Mouse (Mus musculus): ENCODE data around the gene Lclat1. TPM values are rescaled to one million over a fixed set of nuclear protein-coding genes. Genes with fewer than 3 reads are reported as not detected.
"Not testable (repeated sequence)": the region's sequence is repeated elsewhere in the genome, so short reads cannot be mapped to it uniquely, and the experiment has no call there.

Gene Lclat1
- total RNA-seq, 2 experiments from 2014 or later, result 7.0 to 12.8 TPM

- ATAC-seq (ENCODE audit: poor library complexity, severe bottlenecking), result peak; percentile 77
Measured at GRCm38 (mm10) chr17:73136562-73137484, 29.0 kb downstream of the Lclat1 start.

GRCm38 (mm10) chr17:73138217-73138616 is 30.4 kb downstream of the Lclat1 start:
- ATAC-seq (ENCODE audit: poor library complexity, severe bottlenecking), result no peak; the same call in 1 of the 2 replicates

- ATAC-seq (ENCODE audit: poor library complexity, severe bottlenecking), result 0 out of 2 replicates have a peak, but pooled peaks have one; percentile 19
Measured at GRCm38 (mm10) chr17:73142029-73142428, 34.2 kb downstream of the Lclat1 start.

- 0 out of 2 replicates have a peak, but pooled peaks have one; percentile 30 for ATAC-seq (ENCODE audit: poor library complexity, severe bottlenecking)
Measured at GRCm38 (mm10) chr17:73142445-73142844, 34.7 kb downstream of the Lclat1 start.

- no peak for ATAC-seq (ENCODE audit: poor library complexity, severe bottlenecking)
Measured at GRCm38 (mm10) chr17:73145426-73145825, 37.6 kb downstream of the Lclat1 start.

- no peak for ATAC-seq (ENCODE audit: poor library complexity, severe bottlenecking)
Measured at GRCm38 (mm10) chr17:73148607-73149006, 40.8 kb downstream of the Lclat1 start.

GRCm38 (mm10) chr17:73152790-73153525 is 45.2 kb downstream of the Lclat1 start:
- not testable (repeated sequence) for ATAC-seq (ENCODE audit: poor library complexity, severe bottlenecking)

- ATAC-seq (ENCODE audit: poor library complexity, severe bottlenecking), result no peak
Measured at GRCm38 (mm10) chr17:73153672-73154071, 45.9 kb downstream of the Lclat1 start.

GRCm38 (mm10) chr17:73156606-73157005 is 48.8 kb downstream of the Lclat1 start:
- ATAC-seq (ENCODE audit: poor library complexity, severe bottlenecking), result no peak

GRCm38 (mm10) chr17:73161795-73162194 is 54.0 kb downstream of the Lclat1 start:
- ATAC-seq (ENCODE audit: poor library complexity, severe bottlenecking), result no peak

GRCm38 (mm10) chr17:73162445-73163208 is 54.8 kb downstream of the Lclat1 start:
- ATAC-seq (ENCODE audit: poor library complexity, severe bottlenecking), result peak; percentile 64

- ATAC-seq (ENCODE audit: poor library complexity, severe bottlenecking), result no peak
Measured at GRCm38 (mm10) chr17:73163597-73163996, 55.8 kb downstream of the Lclat1 start.

GRCm38 (mm10) chr17:73164121-73164520 is 56.3 kb downstream of the Lclat1 start:
- ATAC-seq (ENCODE audit: poor library complexity, severe bottlenecking), result no peak

- no peak for ATAC-seq (ENCODE audit: poor library complexity, severe bottlenecking)
Measured at GRCm38 (mm10) chr17:73169461-73169860, 61.7 kb downstream of the Lclat1 start.

GRCm38 (mm10) chr17:73170141-73170540 is 62.4 kb downstream of the Lclat1 start:
- no peak for ATAC-seq (ENCODE audit: poor library complexity, severe bottlenecking)

GRCm38 (mm10) chr17:73174083-73174562 is 66.3 kb downstream of the Lclat1 start:
- ATAC-seq (ENCODE audit: poor library complexity, severe bottlenecking), result peak; percentile 86

GRCm38 (mm10) chr17:73175720-73176119 is 67.9 kb downstream of the Lclat1 start:
- ATAC-seq (ENCODE audit: poor library complexity, severe bottlenecking), result no peak

- ATAC-seq (ENCODE audit: poor library complexity, severe bottlenecking), result no peak
Measured at GRCm38 (mm10) chr17:73177079-73177478, 69.3 kb downstream of the Lclat1 start.

- no peak for ATAC-seq (ENCODE audit: poor library complexity, severe bottlenecking)
Measured at GRCm38 (mm10) chr17:73186929-73187328, 79.1 kb downstream of the Lclat1 start.

- no peak for ATAC-seq (ENCODE audit: poor library complexity, severe bottlenecking)
Measured at GRCm38 (mm10) chr17:73194146-73194545, 86.4 kb downstream of the Lclat1 start.

- 0 out of 2 replicates have a peak, but pooled peaks have one; percentile 20 for ATAC-seq (ENCODE audit: poor library complexity, severe bottlenecking)
Measured at GRCm38 (mm10) chr17:73194575-73194974, 86.8 kb downstream of the Lclat1 start.
